Mouse (Mus musculus) stomach, embryonic 16.5 days (tissue): ENCODE measurements around the gene Cldn22. TPM values are rescaled to one million over a fixed set of nuclear protein-coding genes. Genes with fewer than 3 reads are reported as not detected.

Experiments
- ATAC-seq: fragments of 200-750 bp; cut with Nextera tagmentation; 2 replicates; pipeline ENCODE4 v1.8.0; 2017; ENCODE audit warnings: moderate number of reproducible peaks, moderate TSS enrichment; ENCODE audit not compliant: insufficient read depth, low FRiP score
- H3K27ac ChIP-seq: fragments of 300-500 bp; sonication (generic); 2 replicates; pipeline ENCODE4 v1.5.1; 2014; ENCODE audit warnings: low read length
- H3K27me3 ChIP-seq: fragments of 300-500 bp; sonication (generic); 2 replicates; pipeline ENCODE4 v1.6.1; 2014; ENCODE audit warnings: low read length, control low read depth, mixed read lengths; ENCODE audit not compliant: control insufficient read depth, insufficient read depth
- H3K36me3 ChIP-seq: fragments of 300-500 bp; sonication (generic); 2 replicates; pipeline ENCODE4 v1.6.1; 2014; ENCODE audit warnings: low read length; ENCODE audit not compliant: control insufficient read depth, insufficient read depth
- H3K4me1 ChIP-seq: fragments of 300-500 bp; sonication (generic); 2 replicates; pipeline ENCODE4 v1.6.1; 2014; ENCODE audit warnings: low read length, control low read depth, mixed read lengths; ENCODE audit not compliant: control insufficient read depth, insufficient read depth
- H3K4me2 ChIP-seq: fragments of 300-500 bp; sonication (generic); 2 replicates; pipeline ENCODE4 v1.6.1; 2014; ENCODE audit warnings: low read depth, low read length, mixed read lengths
- H3K4me3 ChIP-seq: fragments of 300-500 bp; sonication (generic); replicated peaks from 2 replicates; pipeline ENCODE4 v1.5.1; 2014; ENCODE audit warnings: mild to moderate bottlenecking, low read length
- H3K9ac ChIP-seq: fragments of 300-500 bp; sonication (generic); 2 replicates; pipeline ENCODE4 v1.6.1; 2014; ENCODE audit warnings: low read length
- H3K9me3 ChIP-seq: fragments of 300-500 bp; sonication (generic); replicated peaks from 2 replicates; pipeline ENCODE4 v1.6.1; 2016; ENCODE audit warnings: low read length, control low read depth; ENCODE audit not compliant: control insufficient read depth
- WGBS: fragments of 180-500 bp; shearing (Covaris S2); extraction: QIAGEN DNeasy Blood & Tissue Kit; methylation state at CpG from one replicate; pipeline ENCODE4 v1.1.7; 2014; 5-methylcytosine and 5-hydroxymethylcytosine counted together
- polyA plus RNA-seq: library from polyadenylated mRNA; unstranded; fragments of >200 nt; fragmentation: Nextera tagmentation; extraction: Ambion mirVana; gene quantifications from 2 replicates; pipeline ENCODE4 v1.2.1, GENCODE M21; 2015

The Cldn22 gene
- polyA plus RNA-seq: not detected in 2 replicates

DNA sequence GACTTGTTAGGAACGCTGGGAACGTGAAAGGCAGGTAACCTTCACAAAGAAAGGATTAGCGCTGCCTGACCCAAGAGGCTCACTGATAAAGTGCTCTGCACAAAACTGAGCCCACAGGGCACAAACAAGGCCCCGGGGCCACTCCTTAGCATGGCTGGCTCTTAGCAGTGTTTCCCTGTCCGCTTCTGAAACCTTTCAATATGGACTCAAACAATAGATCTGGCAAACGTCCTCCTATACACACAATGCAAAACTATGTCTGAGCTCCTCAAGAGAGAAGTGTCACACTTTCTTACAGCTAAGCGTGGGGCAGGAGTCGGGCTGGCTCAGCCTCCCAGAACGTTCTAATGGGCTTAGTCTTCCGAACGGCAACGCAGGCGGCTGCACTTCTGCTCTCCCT is at the start of gene Cldn22:
Cldn22 (plus strand) TSS at position 301 of the 400 bp plus-strand sequence.
- Histone ChIP-seq H3K36me3 (no peaks in the 10 kb centered on the region), H3K4me2 (no peak within 1 kb of the TSS), H3K4me3 (no peak within 1 kb of the TSS), H3K27ac (peak within 1 kb of the TSS; percentile 76), H3K27me3 (no peaks in the 10 kb centered on the region), H3K4me1 (peaks cover 14% of the 10 kb centered on the region), H3K9me3 (no peaks in the 10 kb centered on the region), H3K9ac (0 out of 2 replicates have a peak within 1 kb of the TSS, but pooled peaks have one; percentile 26)
- WGBS: 45% methylated on average over 13 of the region's 13 CpGs
- peak; percentile 30; the same call in 1 of the 2 replicates for ATAC-seq

DNA sequence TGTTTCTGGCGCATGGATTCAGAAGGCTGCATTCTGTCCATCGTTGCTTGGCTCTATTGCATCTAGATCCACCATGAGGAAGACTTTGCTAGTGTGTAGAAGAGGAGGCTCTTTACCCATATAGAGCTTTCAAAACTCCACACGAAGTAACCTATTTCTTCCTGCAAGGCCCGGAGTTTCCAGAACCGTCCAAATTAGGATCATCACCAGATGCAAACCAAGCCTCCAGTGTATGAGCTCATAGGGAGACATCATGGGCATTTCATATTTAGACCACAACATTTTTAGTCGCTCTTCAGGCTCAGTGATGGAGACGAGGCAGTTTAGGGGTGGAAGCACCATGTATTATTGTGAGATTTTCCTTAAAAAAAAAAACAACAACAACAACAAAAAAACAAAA is 46.9 kb upstream of the Cldn22 start:
- H3K36me3 ChIP-seq: no peaks in the 10 kb centered on the region
- no peaks in the 10 kb centered on the region for H3K9me3 ChIP-seq
- no peak overlapping the region for H3K27ac ChIP-seq
- no peaks in the 10 kb centered on the region for H3K4me1 ChIP-seq
- H3K27me3 ChIP-seq: no peaks in the 10 kb centered on the region
- ATAC-seq: no peak
- no peak overlapping the region for H3K4me3 ChIP-seq
- H3K4me2 ChIP-seq: no peak overlapping the region
- H3K9ac ChIP-seq: no peak overlapping the region
- 88% methylated on average over 7 of the region's 7 CpGs for WGBS

DNA sequence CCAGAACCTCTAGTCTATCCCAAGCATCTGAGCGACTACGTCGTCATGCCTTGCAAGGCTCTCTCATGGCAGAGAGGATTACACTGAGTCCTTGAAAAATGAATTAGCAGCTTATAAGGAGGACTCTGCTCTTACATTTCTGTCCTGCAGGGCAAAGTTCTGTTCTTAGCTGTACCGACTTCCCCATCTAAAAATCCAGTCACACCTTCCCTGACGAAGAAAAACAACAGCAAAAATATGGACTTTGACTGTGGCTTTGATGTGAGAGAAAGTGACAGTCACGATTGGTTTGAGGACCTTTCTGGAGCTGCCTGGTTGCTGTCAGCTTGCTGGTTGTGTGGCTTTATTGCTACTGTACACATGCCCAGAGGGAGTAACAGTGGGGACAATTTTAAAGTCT is 44.7 kb upstream of the Cldn22 start:
- Histone ChIP-seq H3K4me1 (no peaks in the 10 kb centered on the region), H3K4me2 (no peak overlapping the region), H3K36me3 (no peaks in the 10 kb centered on the region), H3K4me3 (no peak overlapping the region), H3K27ac (no peak overlapping the region), H3K9me3 (no peaks in the 10 kb centered on the region), H3K9ac (no peak overlapping the region), H3K27me3 (no peaks in the 10 kb centered on the region)
- no peak for ATAC-seq
- 69% methylated on average over 6 of the region's 6 CpGs for WGBS

DNA sequence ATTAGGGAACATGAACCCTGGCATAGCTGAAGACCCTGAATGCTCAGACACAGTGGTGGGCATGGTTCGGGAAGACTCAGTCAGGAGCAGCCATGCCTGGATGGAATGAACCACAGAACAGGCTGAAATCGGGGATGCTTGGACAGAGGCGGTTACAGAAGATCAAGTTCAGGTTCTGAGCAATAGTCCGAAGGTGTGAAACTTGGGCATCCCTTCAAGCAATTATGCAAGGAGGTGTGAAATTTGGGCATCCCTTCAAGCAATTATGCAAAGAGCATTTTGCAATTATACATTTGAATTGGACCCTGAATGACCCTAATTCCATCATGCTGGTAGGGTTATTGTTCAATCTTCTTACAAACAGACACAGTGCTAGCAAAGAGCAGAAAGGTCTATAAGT is 42.4 kb upstream of the Cldn22 start:
- Histone ChIP-seq H3K4me3 (no peak overlapping the region), H3K9ac (no peak overlapping the region), H3K27me3 (no peaks in the 10 kb centered on the region), H3K4me1 (no peaks in the 10 kb centered on the region), H3K9me3 (0 out of 2 replicates have a peak, but pooled peaks cover 4% of the 10 kb centered on the region), H3K4me2 (no peak overlapping the region), H3K27ac (no peak overlapping the region), H3K36me3 (no peaks in the 10 kb centered on the region)
- no peak for ATAC-seq
- 91% methylated on average over 4 of the region's 4 CpGs for WGBS

DNA sequence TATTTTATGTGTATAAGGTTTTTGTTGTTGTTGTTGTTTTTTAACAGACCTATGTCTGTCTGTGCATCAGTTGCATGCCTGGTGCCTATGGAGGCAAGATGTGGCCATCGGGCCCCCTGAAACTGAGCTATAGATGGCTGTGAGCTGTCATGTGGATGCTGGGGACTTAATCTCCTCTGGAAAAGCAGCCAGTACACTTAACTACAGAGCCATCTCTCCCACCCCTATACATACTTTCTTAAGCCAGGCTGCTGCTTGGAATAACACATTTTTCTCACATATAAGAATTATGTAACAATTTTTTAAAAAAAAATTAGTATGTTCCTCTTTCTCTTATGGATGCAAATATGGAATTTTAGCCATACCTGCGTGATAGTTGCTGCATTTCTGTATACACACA is 40.7 kb upstream of the Cldn22 start:
- Histone ChIP-seq H3K9ac (no peak overlapping the region), H3K4me1 (no peaks in the 10 kb centered on the region), H3K9me3 (0 out of 2 replicates have a peak, but pooled peaks cover 4% of the 10 kb centered on the region), H3K4me2 (no peak overlapping the region), H3K27ac (no peak overlapping the region), H3K27me3 (no peaks in the 10 kb centered on the region), H3K4me3 (no peak overlapping the region), H3K36me3 (no peaks in the 10 kb centered on the region)
- 85% methylated on average over 2 of the region's 2 CpGs for WGBS
- no peak for ATAC-seq

DNA sequence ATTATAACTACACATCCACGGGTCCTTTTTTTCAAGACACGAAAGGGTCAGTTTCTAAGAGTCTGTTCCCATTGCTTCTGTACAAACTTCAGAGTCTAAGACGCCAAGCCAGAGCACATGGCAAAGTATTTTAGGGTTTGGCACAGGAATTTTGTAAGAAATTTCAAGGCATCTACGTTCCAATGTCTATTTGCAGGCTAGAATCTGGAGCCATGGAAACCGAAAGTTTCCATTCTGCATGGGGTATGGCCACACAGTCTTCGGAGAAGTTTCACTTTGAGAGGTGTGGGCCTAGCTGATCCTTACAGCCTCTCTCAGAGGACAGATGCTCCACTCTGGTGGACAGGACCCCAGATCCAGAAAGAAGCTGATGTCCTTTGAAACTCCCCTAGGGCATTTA is 40.3 kb upstream of the Cldn22 start:
- H3K9me3 ChIP-seq: 0 out of 2 replicates have a peak, but pooled peaks cover 4% of the 10 kb centered on the region
- no peaks in the 10 kb centered on the region for H3K4me1 ChIP-seq
- no peak overlapping the region for H3K9ac ChIP-seq
- WGBS: 85% methylated on average over 6 of the region's 6 CpGs
- ATAC-seq: no peak
- no peaks in the 10 kb centered on the region for H3K27me3 ChIP-seq
- no peak overlapping the region for H3K4me2 ChIP-seq
- no peak overlapping the region for H3K27ac ChIP-seq
- H3K36me3 ChIP-seq: no peaks in the 10 kb centered on the region
- no peak overlapping the region for H3K4me3 ChIP-seq

DNA sequence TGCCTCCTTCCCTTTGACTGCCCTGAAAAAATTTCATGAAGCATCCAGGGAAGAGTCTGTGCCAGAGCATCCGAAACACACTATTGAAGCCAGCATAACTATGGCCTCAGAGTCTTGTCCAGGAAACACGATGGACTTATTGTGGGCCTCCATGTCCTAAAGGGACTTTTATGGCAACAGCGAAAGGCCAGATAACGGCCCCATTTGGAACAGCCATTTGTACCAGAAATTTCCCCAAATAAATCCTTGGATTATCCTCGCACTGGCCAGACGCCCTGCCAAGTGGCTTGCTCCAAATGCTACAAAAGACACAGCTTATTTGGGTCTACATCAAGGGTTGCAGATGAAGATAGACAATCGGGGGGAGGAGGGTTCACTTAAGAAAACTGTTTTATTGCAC is 39.8 kb upstream of the Cldn22 start:
- Histone ChIP-seq H3K27me3 (no peaks in the 10 kb centered on the region), H3K9ac (no peak overlapping the region), H3K4me3 (no peak overlapping the region), H3K4me2 (no peak overlapping the region), H3K27ac (no peak overlapping the region), H3K36me3 (no peaks in the 10 kb centered on the region), H3K4me1 (no peaks in the 10 kb centered on the region), H3K9me3 (0 out of 2 replicates have a peak, but pooled peaks cover 4% of the 10 kb centered on the region)
- no peak for ATAC-seq
- WGBS: 81% methylated on average over 7 of the region's 7 CpGs

DNA sequence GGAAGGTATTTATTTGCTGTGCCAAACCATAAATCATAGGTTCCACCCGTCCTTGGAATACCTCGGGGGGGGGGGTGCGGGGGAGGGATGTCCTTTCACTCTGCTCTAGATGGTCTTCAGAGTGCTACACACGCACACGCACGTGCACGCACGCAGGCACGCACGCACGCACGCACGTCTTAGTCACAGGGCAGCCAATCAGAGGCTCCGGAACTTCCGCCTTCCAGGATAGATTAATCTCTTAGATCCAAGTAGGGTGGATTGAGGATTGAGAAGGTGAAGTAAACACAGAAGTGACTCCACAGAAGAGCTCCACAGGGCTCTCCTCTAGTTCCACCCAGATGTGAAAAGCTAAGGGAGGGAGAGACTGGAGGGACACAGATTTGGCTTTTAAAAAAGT is 38.0 kb upstream of the Cldn22 start:
- Histone ChIP-seq H3K4me2 (no peak overlapping the region), H3K4me1 (no peaks in the 10 kb centered on the region), H3K9ac (no peak overlapping the region), H3K9me3 (0 out of 2 replicates have a peak, but pooled peaks cover 4% of the 10 kb centered on the region), H3K27ac (no peak overlapping the region), H3K36me3 (no peaks in the 10 kb centered on the region), H3K27me3 (no peaks in the 10 kb centered on the region), H3K4me3 (no peak overlapping the region)
- 87% methylated on average over 15 of the region's 15 CpGs for WGBS
- ATAC-seq: no peak

DNA sequence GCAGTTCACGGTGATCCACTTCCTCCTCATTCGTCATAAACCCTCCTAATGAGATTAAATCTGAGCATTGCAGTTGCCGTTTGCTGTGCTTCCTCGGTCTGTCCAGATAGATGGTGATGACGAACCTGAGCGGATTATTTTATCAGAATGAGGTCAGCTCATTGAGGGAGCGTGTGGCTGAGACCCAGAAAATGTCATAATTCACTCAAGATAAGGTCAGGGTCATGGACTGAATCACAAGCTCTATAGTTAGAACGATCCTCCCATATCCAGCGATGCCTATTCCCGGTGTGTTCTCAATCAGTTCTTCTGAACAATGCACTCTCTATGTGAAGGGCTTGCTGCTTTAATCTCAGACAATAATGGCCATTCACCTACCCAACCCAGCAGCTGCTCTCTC is 36.6 kb upstream of the Cldn22 start:
- ATAC-seq: no peak
- H3K4me1 ChIP-seq: no peaks in the 10 kb centered on the region
- 0 out of 2 replicates have a peak, but pooled peaks cover 4% of the 10 kb centered on the region for H3K9me3 ChIP-seq
- no peak overlapping the region for H3K4me2 ChIP-seq
- H3K9ac ChIP-seq: no peak overlapping the region
- no peaks in the 10 kb centered on the region for H3K27me3 ChIP-seq
- H3K36me3 ChIP-seq: no peaks in the 10 kb centered on the region
- H3K27ac ChIP-seq: no peak overlapping the region
- 46% methylated on average over 10 of the region's 10 CpGs for WGBS
- H3K4me3 ChIP-seq: no peak overlapping the region

DNA sequence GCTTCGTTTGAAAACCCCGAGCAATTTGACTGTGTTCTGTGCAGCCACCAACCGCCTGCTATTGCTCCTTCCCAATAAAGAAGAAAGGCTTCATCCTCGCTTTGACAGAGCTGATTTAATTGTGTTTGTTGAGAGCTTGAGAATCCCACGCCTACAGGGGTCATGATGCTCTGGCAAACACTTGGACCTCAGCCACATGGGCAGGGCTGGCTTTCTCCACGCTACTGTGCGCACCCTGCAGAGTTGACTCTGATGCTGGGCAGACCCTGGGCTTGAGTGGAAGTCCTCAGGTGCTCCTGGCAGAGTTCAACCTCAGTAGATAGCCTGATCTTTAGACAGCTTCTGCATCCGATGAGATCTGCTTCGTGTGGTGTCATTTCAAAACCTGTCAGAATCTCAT is 32.3 kb upstream of the Cldn22 start:
- H3K4me3 ChIP-seq: no peak overlapping the region
- no peaks in the 10 kb centered on the region for H3K4me1 ChIP-seq
- ATAC-seq: no peak

More for the DNA sequence above, 32.3 kb upstream of the Cldn22 start:
- H3K9me3 ChIP-seq: no peaks in the 10 kb centered on the region
- WGBS: 69% methylated on average over 9 of the region's 9 CpGs
- no peaks in the 10 kb centered on the region for H3K27me3 ChIP-seq
- no peak overlapping the region for H3K4me2 ChIP-seq
- H3K36me3 ChIP-seq: no peaks in the 10 kb centered on the region
- no peak overlapping the region for H3K27ac ChIP-seq
- H3K9ac ChIP-seq: no peak overlapping the region
